Mouse (Mus musculus): ENCODE measurements at regions not wholly inside any gene's neighbourhood (a gene's known extent, or its start where the extent isn't known, plus 50 kb on each side); places are given as distances from the start of the nearest gene placed in this dataset.

DNA sequence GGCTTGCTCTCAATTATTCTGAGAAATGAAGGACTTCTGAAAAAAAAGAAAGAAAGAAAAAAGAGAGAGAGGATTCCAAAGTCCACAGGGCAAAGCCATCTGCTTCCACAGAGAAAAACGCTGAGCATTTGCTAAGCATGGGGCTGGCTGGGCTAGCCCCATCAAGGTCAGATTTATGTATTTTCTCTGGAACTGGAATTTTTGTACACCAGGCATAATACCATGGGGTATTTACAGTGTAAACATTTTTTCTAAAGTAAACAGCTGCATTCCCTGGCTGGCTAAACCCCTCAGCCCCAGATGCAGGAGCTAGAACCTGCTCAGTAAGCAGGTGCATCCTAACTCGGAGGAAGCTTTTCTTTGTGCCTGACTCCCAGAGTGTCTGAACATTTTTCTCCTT, 135.8 kb upstream of the Lrig1 start:
- no peak overlapping the region for H3K4me3 ChIP-seq (ENCODE audit: insufficient read depth, low read depth, low read length)
- H3K27ac ChIP-seq (replicated peaks; ENCODE audit: low read depth, low read length), result no peak overlapping the region
- no peaks in the 10 kb centered on the region for H3K4me1 ChIP-seq (ENCODE audit: control insufficient read depth, insufficient read depth, insufficient read length, low read length)

- Histone ChIP-seq H3K27ac (replicated peaks; ENCODE audit: low read depth, low read length) (no peak overlapping the region), H3K4me1 (ENCODE audit: control insufficient read depth, insufficient read depth, insufficient read length, low read length) (no peaks in the 10 kb centered on the region)
Measured at GRCm38 (mm10) chr6:94834551-94834950, 134.6 kb upstream of the Lrig1 start.

GRCm38 (mm10) chr6:94830801-94831200, 130.8 kb upstream of the Lrig1 start:
- Histone ChIP-seq H3K4me1 (ENCODE audit: control insufficient read depth, insufficient read depth, insufficient read length, low read length) (no peaks in the 10 kb centered on the region), H3K4me3 (ENCODE audit: insufficient read depth, low read depth, low read length) (no peak overlapping the region), H3K27ac (replicated peaks; ENCODE audit: low read depth, low read length) (no peak overlapping the region)

More at GRCm38 (mm10) chr6:94834551-94834950, 134.6 kb upstream of the Lrig1 start:
- no peak overlapping the region for H3K4me3 ChIP-seq (ENCODE audit: insufficient read depth, low read depth, low read length)

GRCm38 (mm10) chr6:94829246-94829645, 129.3 kb upstream of the Lrig1 start:
- Histone ChIP-seq H3K4me1 (ENCODE audit: control insufficient read depth, insufficient read depth, insufficient read length, low read length) (no peaks in the 10 kb centered on the region), H3K27ac (replicated peaks; ENCODE audit: low read depth, low read length) (no peak overlapping the region), H3K4me3 (ENCODE audit: insufficient read depth, low read depth, low read length) (no peak overlapping the region)

GRCm38 (mm10) chr6:94826656-94827055, 126.7 kb upstream of the Lrig1 start:
- no peak overlapping the region for H3K4me3 ChIP-seq (ENCODE audit: insufficient read depth, low read depth, low read length)
- H3K27ac ChIP-seq (replicated peaks; ENCODE audit: low read depth, low read length), result no peak overlapping the region
- no peaks in the 10 kb centered on the region for H3K4me1 ChIP-seq (ENCODE audit: control insufficient read depth, insufficient read depth, insufficient read length, low read length)

DNA sequence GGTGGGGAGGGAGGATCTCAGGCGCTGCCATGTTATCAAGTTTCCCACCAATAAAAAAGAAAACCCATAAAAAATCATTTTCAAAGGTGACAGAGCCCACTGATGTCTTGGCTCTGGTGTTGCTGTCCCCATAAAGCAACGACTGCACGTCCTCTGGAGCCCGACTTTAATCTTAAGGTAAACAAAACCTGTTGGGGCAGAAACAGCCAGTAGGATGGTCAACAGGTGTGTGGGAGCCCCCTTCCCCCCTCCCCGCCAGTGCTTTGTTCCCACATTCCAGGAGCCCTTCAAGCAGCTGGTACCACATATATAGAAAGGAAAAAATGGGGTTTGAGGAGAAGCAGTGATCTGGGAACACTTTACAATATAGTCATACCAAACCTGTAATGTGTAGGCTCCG, 118.3 kb upstream of the Lrig1 start:
- Histone ChIP-seq H3K27ac (replicated peaks; ENCODE audit: low read depth, low read length) (no peak overlapping the region), H3K4me3 (ENCODE audit: insufficient read depth, low read depth, low read length) (no peak overlapping the region), H3K4me1 (ENCODE audit: control insufficient read depth, insufficient read depth, insufficient read length, low read length) (no peaks in the 10 kb centered on the region)

GRCm38 (mm10) chr6:94816161-94816560, 116.2 kb upstream of the Lrig1 start:
- no peak overlapping the region for H3K27ac ChIP-seq (replicated peaks; ENCODE audit: low read depth, low read length)

DNA sequence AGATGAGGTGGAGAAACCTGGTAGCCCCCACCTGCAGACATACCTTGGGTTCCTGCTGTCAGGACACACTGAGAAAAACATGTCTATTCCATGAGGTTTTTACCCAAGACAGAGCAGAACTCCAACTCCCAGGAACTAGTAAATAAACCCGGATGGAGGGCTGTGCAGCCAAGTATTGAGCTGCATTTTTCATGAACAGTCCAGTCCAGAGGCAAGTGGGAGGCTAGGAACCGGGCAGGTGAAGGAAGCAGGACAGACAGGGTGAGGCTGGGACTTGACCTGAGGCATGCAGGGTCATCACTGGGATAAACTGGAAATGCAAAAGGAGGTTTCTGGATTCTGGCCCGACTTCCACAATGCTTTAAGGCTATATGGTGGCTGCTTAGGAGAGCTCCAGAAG, 114.8 kb upstream of the Lrig1 start:
- H3K4me3 ChIP-seq (ENCODE audit: insufficient read depth, low read depth, low read length), result no peak overlapping the region
- H3K27ac ChIP-seq (replicated peaks; ENCODE audit: low read depth, low read length), result no peak overlapping the region
- H3K4me1 ChIP-seq (ENCODE audit: control insufficient read depth, insufficient read depth, insufficient read length, low read length), result no peaks in the 10 kb centered on the region

More at GRCm38 (mm10) chr6:94816161-94816560, 116.2 kb upstream of the Lrig1 start:
- Histone ChIP-seq H3K4me1 (ENCODE audit: control insufficient read depth, insufficient read depth, insufficient read length, low read length) (no peaks in the 10 kb centered on the region), H3K4me3 (ENCODE audit: insufficient read depth, low read depth, low read length) (no peak overlapping the region)

GRCm38 (mm10) chr6:94813481-94814148, 113.7 kb upstream of the Lrig1 start:
- Histone ChIP-seq H3K4me1 (ENCODE audit: control insufficient read depth, insufficient read depth, insufficient read length, low read length) (no peaks in the 10 kb centered on the region), H3K27ac (replicated peaks; ENCODE audit: low read depth, low read length) (no peak overlapping the region)

DNA sequence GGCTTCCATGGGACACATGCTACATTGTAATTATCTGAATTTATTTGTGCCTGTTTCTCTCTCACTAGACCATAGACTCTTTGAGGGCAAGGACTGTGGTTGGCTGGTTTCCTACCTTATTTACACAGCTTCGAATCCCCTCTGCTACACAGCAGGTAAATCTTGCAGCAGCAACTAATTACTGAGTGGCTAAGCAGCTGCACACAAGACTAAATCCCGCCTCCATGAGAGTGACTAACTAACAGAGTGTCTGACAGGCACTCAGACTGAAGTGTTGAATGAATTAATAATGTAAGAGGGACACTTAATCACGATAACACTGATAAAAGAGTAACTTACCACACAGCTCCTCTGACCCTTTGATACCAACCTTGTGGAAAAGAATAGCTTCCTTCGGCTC, 111.9 kb upstream of the Lrig1 start:
- Histone ChIP-seq H3K4me1 (ENCODE audit: control insufficient read depth, insufficient read depth, insufficient read length, low read length) (no peaks in the 10 kb centered on the region), H3K4me3 (ENCODE audit: insufficient read depth, low read depth, low read length) (no peak overlapping the region), H3K27ac (replicated peaks; ENCODE audit: low read depth, low read length) (no peak overlapping the region)

More at GRCm38 (mm10) chr6:94813481-94814148, 113.7 kb upstream of the Lrig1 start:
- no peak overlapping the region for H3K4me3 ChIP-seq (ENCODE audit: insufficient read depth, low read depth, low read length)

GRCm38 (mm10) chr6:94807216-94807615, 107.3 kb upstream of the Lrig1 start:
- H3K27ac ChIP-seq (replicated peaks; ENCODE audit: low read depth, low read length), result no peak overlapping the region
- H3K4me1 ChIP-seq (ENCODE audit: control insufficient read depth, insufficient read depth, insufficient read length, low read length), result peaks cover 3% of the 10 kb centered on the region; the same call in 1 of the 2 replicates

GRCm38 (mm10) chr6:94806481-94807160, 106.7 kb upstream of the Lrig1 start:
- Histone ChIP-seq H3K4me1 (ENCODE audit: control insufficient read depth, insufficient read depth, insufficient read length, low read length) (peaks cover 3% of the 10 kb centered on the region; the same call in 1 of the 2 replicates), H3K27ac (replicated peaks; ENCODE audit: low read depth, low read length) (no peak overlapping the region), H3K4me3 (ENCODE audit: insufficient read depth, low read depth, low read length) (no peak overlapping the region)

More at GRCm38 (mm10) chr6:94807216-94807615, 107.3 kb upstream of the Lrig1 start:
- no peak overlapping the region for H3K4me3 ChIP-seq (ENCODE audit: insufficient read depth, low read depth, low read length)

GRCm38 (mm10) chr6:94805685-94806084, 105.7 kb upstream of the Lrig1 start:
- Histone ChIP-seq H3K4me1 (ENCODE audit: control insufficient read depth, insufficient read depth, insufficient read length, low read length) (peaks cover 3% of the 10 kb centered on the region; the same call in 1 of the 2 replicates), H3K27ac (replicated peaks; ENCODE audit: low read depth, low read length) (no peak overlapping the region), H3K4me3 (ENCODE audit: insufficient read depth, low read depth, low read length) (no peak overlapping the region)

DNA sequence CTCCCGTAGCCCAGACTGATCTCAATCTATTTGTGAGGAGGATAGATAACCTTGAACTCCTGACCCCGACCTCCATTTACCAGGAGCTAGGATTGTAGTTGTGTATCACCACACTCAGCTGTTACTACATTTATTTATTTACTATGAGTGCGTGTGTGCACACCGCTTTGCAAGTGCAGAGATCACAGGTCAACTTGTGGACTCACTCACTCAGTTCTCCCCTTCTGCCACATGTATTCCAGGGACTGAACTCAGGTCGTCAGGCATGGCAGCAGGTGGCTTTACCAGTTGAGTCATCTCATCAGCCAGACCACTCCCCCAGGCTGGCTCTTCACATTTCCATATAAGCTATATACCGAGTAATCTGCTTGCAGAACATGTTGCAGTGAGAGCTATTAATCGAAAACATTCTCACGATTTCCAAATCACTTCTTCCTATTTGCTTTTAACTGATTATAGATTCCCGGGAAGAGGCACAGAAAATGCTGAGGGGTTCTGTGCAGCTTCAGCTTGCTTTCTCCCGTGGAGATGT, 104.4 kb upstream of the Lrig1 start:
- H3K4me1 ChIP-seq (ENCODE audit: control insufficient read depth, insufficient read depth, insufficient read length, low read length), result peaks cover 3% of the 10 kb centered on the region; the same call in 1 of the 2 replicates
- H3K27ac ChIP-seq (replicated peaks; ENCODE audit: low read depth, low read length), result no peak overlapping the region
- no peak overlapping the region for H3K4me3 ChIP-seq (ENCODE audit: insufficient read depth, low read depth, low read length)

- Histone ChIP-seq H3K27ac (replicated peaks; ENCODE audit: low read depth, low read length) (no peak overlapping the region), H3K4me1 (ENCODE audit: control insufficient read depth, insufficient read depth, insufficient read length, low read length) (peaks cover 3% of the 10 kb centered on the region; the same call in 1 of the 2 replicates), H3K4me3 (ENCODE audit: insufficient read depth, low read depth, low read length) (no peak overlapping the region)
Measured at GRCm38 (mm10) chr6:94801039-94801438, 101.1 kb upstream of the Lrig1 start.
